Mouse (Mus musculus): ENCODE data around the gene Ctss.

- no peak for TF ChIP-seq POLR2A (IDR thresholded peaks at IDR 0.05; ENCODE audit: insufficient read depth, low read depth, low read length)
- no peak for TF ChIP-seq CTCF (IDR thresholded peaks at IDR 0.05; ENCODE audit: insufficient read depth, low read depth, low read length)
These were observed 6.5 kb upstream of the Ctss start for GRCm38 (mm10) chr3:95520100-95520499.

Measured in olfactory bulb, adult 2 months (tissue).